Mouse (Mus musculus) small intestine, adult 2 months (tissue): ENCODE data around the gene Rpl18.

Source experiments
- CTCF ChIP-seq: fragments of 200-500 bp; IDR thresholded peaks from 2 replicates; pipeline ENCODE4 v1.5.1; 2012; ENCODE audit warnings: low read depth, mild to moderate bottlenecking, control low read depth, inconsistent platforms, low read length, moderate library complexity, mixed read lengths; ENCODE audit not compliant: insufficient replicate concordance, insufficient read length; ENCODE audit errors: extremely low read depth
- POLR2A ChIP-seq: fragments of 200-500 bp; IDR thresholded peaks from 2 replicates; pipeline ENCODE4 v1.6.1; 2012; ENCODE audit warnings: low read depth, mild to moderate bottlenecking, control low read depth, inconsistent platforms, low read length, moderate library complexity

- TF ChIP-seq POLR2A (no peak), CTCF (no peak)
Observed at GRCm38 (mm10) chr7:45701607-45702006, 13.7 kb upstream of the Rpl18 start.
